Mouse (Mus musculus) ES-E14 (cell line): Measurements from ENCODE around the gene Papss2. TPM values are rescaled to one million over a fixed set of nuclear protein-coding genes. Genes with fewer than 3 reads are reported as not detected.

Source experiments
- DNase-seq: peaks from one replicate; pipeline ENCODE4 v3.0.0-alpha.2; 2013; ENCODE audit warnings: low read depth, low spot score
- H3K27ac ChIP-seq: 2 replicates; pipeline ENCODE4 v1.5.1; 2012; ENCODE audit warnings: low read depth, mild to moderate bottlenecking, low read length, moderate library complexity, mixed read lengths; ENCODE audit not compliant: poor library complexity, insufficient read depth, severe bottlenecking
- H3K36me3 ChIP-seq: 2 replicates; pipeline ENCODE4 v1.6.1; 2012; ENCODE audit warnings: mild to moderate bottlenecking, low read length, moderate library complexity, mixed read lengths; ENCODE audit not compliant: control insufficient read depth, poor library complexity, insufficient read depth, severe bottlenecking
- H3K4me1 ChIP-seq, 2 experiments: fragments of 150-350 bp in 1 of 2; sonication (generic) in 1 of 2; 2 replicates each; pipeline ENCODE4 v1.6.1; 2012; ENCODE audit warnings: low read length in 2 of 2, mild to moderate bottlenecking in 1 of 2, mixed read lengths in 1 of 2; ENCODE audit not compliant: control insufficient read depth in 2 of 2, insufficient read depth in 2 of 2, poor library complexity in 1 of 2
- H3K4me3 ChIP-seq, 2 experiments: fragments of 150-350 bp in 1 of 2; sonication (generic) in 1 of 2; 2 replicates each; pipeline ENCODE4 v1.5.1; 2012; ENCODE audit warnings: low read length in 2 of 2, low read depth in 1 of 2, mild to moderate bottlenecking in 1 of 2, mixed read lengths in 1 of 2; ENCODE audit not compliant: insufficient read depth in 1 of 2, poor library complexity in 1 of 2, severe bottlenecking in 1 of 2
- H3K9ac ChIP-seq: 2 replicates; pipeline ENCODE4 v1.6.1; 2012; ENCODE audit warnings: low read depth, mild to moderate bottlenecking, low read length, mixed read lengths; ENCODE audit not compliant: poor library complexity, insufficient read depth, severe bottlenecking
- H3K9me3 ChIP-seq: fragments of 150-350 bp; sonication (generic); 2 replicates; pipeline ENCODE4 v1.6.1; 2012; ENCODE audit warnings: low read depth, mild to moderate bottlenecking, low read length; ENCODE audit not compliant: control insufficient read depth, insufficient read depth
- CHD2 ChIP-seq: IDR thresholded peaks from 2 replicates; pipeline ENCODE4 v1.6.1; 2014; ENCODE audit warnings: mild to moderate bottlenecking, low read depth, low read length, inconsistent platforms
- HCFC1 ChIP-seq: IDR thresholded peaks from 2 replicates; pipeline ENCODE4 v1.6.1; 2012; ENCODE audit warnings: low read length, inconsistent platforms, borderline replicate concordance; ENCODE audit not compliant: insufficient read depth
- MAFK ChIP-seq: IDR thresholded peaks from 2 replicates; pipeline ENCODE4 v1.6.1; 2014; ENCODE audit warnings: mild to moderate bottlenecking, low read depth, low read length, inconsistent platforms; ENCODE audit not compliant: insufficient read depth
- ZC3H11A ChIP-seq: IDR thresholded peaks from 2 replicates; pipeline ENCODE4 v1.6.1; 2012; ENCODE audit warnings: low read depth, mild to moderate bottlenecking, inconsistent platforms, low read length, borderline replicate concordance
- ZNF384 ChIP-seq: IDR thresholded peaks from 2 replicates; pipeline ENCODE4 v1.6.1; 2012; ENCODE audit warnings: low read depth, low read length, inconsistent platforms
- in situ Hi-C, 2 experiments: fragments of 600-800 bp; cut with MboI; formaldehyde crosslinking; loops; one replicate each; pipeline ENCODE4 v1.15.1; 2025; ENCODE audit warnings: low sequenced_read_pairs in 2 of 2, inconsistent platforms in 1 of 2; ENCODE audit not compliant: unreplicated experiment in 2 of 2
- total RNA-seq: library from RNA; depleted of rRNA; stranded (reverse); fragments of 300-350 nt; gene quantifications from 2 replicates; pipeline ENCODE4 v1.2.3, GENCODE M21; 2012

The Papss2 gene
- total RNA-seq, 1 experiment: 1.7 TPM

DNA sequence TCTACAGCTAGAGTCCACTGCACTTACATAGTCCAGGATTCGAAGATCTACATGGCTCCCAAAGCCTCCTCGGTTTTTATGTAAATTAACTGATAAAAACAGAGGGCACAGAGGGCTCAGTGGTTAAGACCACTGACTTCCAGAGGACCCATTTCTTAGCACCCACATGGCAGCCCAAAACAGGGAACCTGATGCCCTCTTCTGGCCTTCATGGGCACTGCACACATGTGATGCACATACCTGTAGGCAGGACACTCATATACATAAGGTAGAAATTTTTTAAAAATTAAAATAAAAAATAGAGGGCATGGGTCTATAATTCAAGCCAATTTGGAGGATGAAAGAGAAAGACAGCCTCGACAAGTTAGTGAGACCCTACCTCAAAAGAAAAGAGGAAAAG, 48.1 kb downstream of the Papss2 start:
- Histone ChIP-seq H3K9ac (no peak overlapping the region), H3K9me3 (no peaks in the 10 kb centered on the region), H3K36me3 (no peaks in the 10 kb centered on the region), H3K4me1 (no peaks in the 10 kb centered on the region), H3K27ac (no peak overlapping the region), H3K4me3 (no peak overlapping the region)
- TF ChIP-seq MAFK (no peak), CHD2 (no peak), HCFC1 (no peak), ZNF384 (no peak), ZC3H11A (no peak)
- in situ Hi-C loops: no loop called here
- no peak for DNase-seq

DNA sequence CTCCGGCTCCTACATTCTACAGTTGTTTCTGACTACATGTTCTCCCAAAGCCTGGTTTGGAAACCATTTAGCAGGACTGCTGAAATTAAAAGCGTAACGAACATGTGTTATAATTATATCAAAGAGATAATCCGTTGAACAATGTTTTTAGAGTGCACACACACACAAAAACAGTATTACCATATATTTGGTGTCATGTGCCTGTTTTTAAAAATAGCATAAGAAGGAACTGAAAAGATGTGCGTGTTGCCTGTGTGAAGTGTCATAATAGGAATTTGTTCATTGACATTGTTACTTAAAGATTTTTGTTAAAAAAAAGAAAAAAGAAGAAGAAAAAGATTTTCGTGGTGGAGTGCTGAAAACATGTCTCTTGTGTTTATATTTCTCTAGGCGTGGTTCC, 50.3 kb downstream of the Papss2 start:
- DNase-seq: no peak
- in situ Hi-C loops: no loop called here
- Histone ChIP-seq H3K9ac (no peak overlapping the region), H3K4me1 (no peaks in the 10 kb centered on the region), H3K27ac (no peak overlapping the region), H3K36me3 (no peaks in the 10 kb centered on the region), H3K9me3 (no peaks in the 10 kb centered on the region), H3K4me3 (no peak overlapping the region)
- no peak for TF ChIP-seq ZNF384
- TF ChIP-seq HCFC1: no peak
- TF ChIP-seq ZC3H11A: no peak
- TF ChIP-seq CHD2: no peak
- TF ChIP-seq MAFK: no peak

DNA sequence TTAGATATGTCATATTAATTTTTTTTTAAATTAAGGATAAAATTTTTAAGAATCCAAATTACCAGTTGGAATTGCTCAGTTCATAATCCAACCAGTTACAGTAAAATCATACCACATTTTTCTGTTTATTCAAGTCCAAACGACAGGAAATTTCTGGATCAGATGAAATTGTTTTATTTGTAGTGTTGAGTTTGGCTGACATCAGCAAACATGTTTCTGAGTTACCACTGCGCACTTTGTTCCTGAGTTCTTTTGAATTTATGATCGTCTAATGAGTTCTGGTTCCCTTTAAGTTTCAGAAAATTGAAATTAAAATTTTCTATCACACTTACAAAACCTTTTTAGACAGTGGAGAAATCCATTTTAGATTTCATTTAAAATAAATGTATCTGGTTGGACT, 50.8 kb downstream of the Papss2 start:
- H3K4me3 ChIP-seq: no peak overlapping the region
- no peaks in the 10 kb centered on the region for H3K36me3 ChIP-seq
- no peak for DNase-seq
- TF ChIP-seq CHD2 (no peak), ZC3H11A (no peak), MAFK (no peak), HCFC1 (no peak), ZNF384 (no peak)
- no peak overlapping the region for H3K9ac ChIP-seq
- no peak overlapping the region for H3K27ac ChIP-seq
- no peaks in the 10 kb centered on the region for H3K4me1 ChIP-seq
- in situ Hi-C loops: no loop called here
- no peaks in the 10 kb centered on the region for H3K9me3 ChIP-seq

DNA sequence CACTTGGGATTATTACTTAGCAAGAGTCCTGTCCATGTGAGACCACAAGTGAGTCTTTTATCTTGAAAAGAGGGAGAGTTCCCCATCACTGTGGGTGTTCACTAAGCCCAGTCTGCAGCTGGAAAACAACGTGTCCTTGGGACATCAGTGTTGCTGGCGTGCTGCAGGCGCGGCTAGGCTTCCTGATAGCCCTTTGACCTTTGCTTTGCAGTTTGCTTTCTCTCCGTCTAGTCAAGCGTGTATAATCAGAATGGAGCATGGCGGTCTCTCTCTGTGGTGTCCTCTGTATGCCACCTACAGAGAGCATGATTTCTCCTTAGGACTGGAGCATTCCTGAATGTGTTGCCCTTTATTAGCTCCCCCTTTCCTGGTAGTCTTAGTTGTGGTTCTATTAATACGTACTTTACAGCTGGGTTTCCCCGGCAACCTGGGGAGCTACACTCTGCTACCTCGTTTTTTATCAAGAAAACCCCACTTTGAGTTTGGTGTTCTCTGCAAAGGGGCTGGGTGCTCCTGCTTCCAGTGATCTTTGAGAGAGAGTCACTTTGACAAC, 52.5 kb downstream of the Papss2 start:
- H3K4me1 ChIP-seq: no peaks in the 10 kb centered on the region
- TF ChIP-seq CHD2 (no peak), ZC3H11A (no peak), ZNF384 (no peak), MAFK (no peak), HCFC1 (no peak)
- H3K9me3 ChIP-seq: no peaks in the 10 kb centered on the region
- no peak for DNase-seq
- no peak overlapping the region for H3K27ac ChIP-seq
- H3K4me3 ChIP-seq: no peak overlapping the region
- no peaks in the 10 kb centered on the region for H3K36me3 ChIP-seq
- in situ Hi-C loops: no loop called here
- no peak overlapping the region for H3K9ac ChIP-seq

DNA sequence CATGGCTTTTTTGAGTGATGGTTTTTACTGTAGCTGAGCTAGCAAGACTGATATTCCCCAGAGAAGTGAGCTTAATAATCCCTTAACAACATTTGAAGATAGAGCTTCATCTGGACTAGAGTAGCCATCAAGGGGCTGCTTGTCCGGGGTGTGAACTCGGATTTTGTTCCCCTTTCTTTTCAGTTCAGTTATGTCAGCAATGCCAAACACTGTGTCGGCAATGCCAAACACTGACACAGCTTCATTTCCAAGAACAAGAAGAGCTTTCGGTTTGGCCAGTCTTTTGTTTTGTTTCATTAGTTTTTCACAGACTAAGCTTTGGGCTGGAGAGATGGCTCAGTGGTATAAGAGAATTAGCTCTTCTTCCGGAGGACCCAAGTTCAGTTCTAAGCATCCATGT, 55.5 kb downstream of the Papss2 start:
- no peak overlapping the region for H3K4me3 ChIP-seq
- no peaks in the 10 kb centered on the region for H3K4me1 ChIP-seq
- TF ChIP-seq MAFK (no peak), ZC3H11A (no peak), ZNF384 (no peak), HCFC1 (no peak), CHD2 (no peak)
- H3K27ac ChIP-seq: no peak overlapping the region
- in situ Hi-C loops: no loop called here
- no peak overlapping the region for H3K9ac ChIP-seq
- no peaks in the 10 kb centered on the region for H3K9me3 ChIP-seq
- no peak for DNase-seq
- H3K36me3 ChIP-seq: no peaks in the 10 kb centered on the region
